Mouse (Mus musculus) large intestine, adult 2 months (tissue): ENCODE data around the gene Cep112. TPM values are rescaled to one million over a fixed set of nuclear protein-coding genes. Genes with fewer than 3 reads are reported as not detected.
A peak's percentile ranks its signal among the peaks of the same experiment; 100 is the strongest.

ENCODE experiments used
- DNase-seq: peaks from one replicate; pipeline ENCODE4 v3.0.0-alpha.2; 2012; ENCODE audit warnings: low read depth, low spot score
- WGBS: fragments of 180-500 bp; shearing (Covaris S2); methylation state at CpG from one replicate; pipeline ENCODE4 v1.1.7; 2018; 5-methylcytosine and 5-hydroxymethylcytosine counted together
- polyA plus RNA-seq: library from polyadenylated mRNA; depleted of rRNA; stranded (reverse); fragments of >200 nt; gene quantifications from 2 replicates; pipeline ENCODE4 v1.2.3, GENCODE M21; 2012

Gene Cep112
- polyA plus RNA-seq, 1 experiment: 0.21 TPM

GRCm38 (mm10) chr11:108757626-108758430, 332.8 kb downstream of the Cep112 start:
- 62% methylated on average over 6 of the region's 6 CpGs for WGBS
- DNase-seq: no peak

DNA sequence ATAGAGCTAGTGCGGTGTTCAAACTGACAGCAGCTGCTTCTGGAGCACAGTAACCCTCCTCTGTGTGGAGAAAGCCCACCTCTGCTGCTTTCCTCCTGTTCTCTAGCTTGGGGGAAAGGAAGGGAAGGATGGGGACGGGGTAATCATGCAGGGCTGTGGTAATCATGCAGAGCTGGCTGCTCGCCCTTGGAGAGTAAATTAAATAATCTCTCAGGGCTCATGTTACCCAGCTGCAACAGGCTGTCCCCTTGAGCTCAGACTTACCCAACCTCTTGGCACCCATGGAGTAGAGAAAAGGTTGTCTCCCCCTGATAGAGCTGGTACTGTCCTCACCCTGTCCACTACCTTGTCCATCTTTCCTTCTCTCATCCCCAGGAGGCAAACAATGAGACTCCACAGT, 345.1 kb downstream of the Cep112 start:
- 68% methylated on average over 3 of the region's 3 CpGs for WGBS
- DNase-seq: no peak

- 73% methylated on average over 6 of the region's 6 CpGs for WGBS
- no peak for DNase-seq
Measured at GRCm38 (mm10) chr11:108774019-108774670, 349.2 kb downstream of the Cep112 start.

GRCm38 (mm10) chr11:108777158-108777557, 352.2 kb downstream of the Cep112 start:
- 72% methylated on average over 3 of the region's 3 CpGs for WGBS
- no peak for DNase-seq

- WGBS: 63% methylated on average over 15 of the region's 15 CpGs
- DNase-seq: no peak
Measured at GRCm38 (mm10) chr11:108780271-108781250, 355.6 kb downstream of the Cep112 start.

- no peak for DNase-seq
- 90% methylated on average over 5 of the region's 5 CpGs for WGBS
Measured at GRCm38 (mm10) chr11:108798398-108798797, 373.4 kb downstream of the Cep112 start.

- DNase-seq: no peak
- WGBS: 47% methylated on average over 3 of the region's 3 CpGs
Measured at GRCm38 (mm10) chr11:108799695-108800094, 374.7 kb downstream of the Cep112 start.

GRCm38 (mm10) chr11:108804030-108804429, 379.0 kb downstream of the Cep112 start:
- no peak for DNase-seq
- WGBS: 94% methylated on average over 3 of the region's 3 CpGs

GRCm38 (mm10) chr11:108805947-108806346, 381.0 kb downstream of the Cep112 start:
- no peak for DNase-seq
- 47% methylated on average over 3 of the region's 3 CpGs for WGBS

DNA sequence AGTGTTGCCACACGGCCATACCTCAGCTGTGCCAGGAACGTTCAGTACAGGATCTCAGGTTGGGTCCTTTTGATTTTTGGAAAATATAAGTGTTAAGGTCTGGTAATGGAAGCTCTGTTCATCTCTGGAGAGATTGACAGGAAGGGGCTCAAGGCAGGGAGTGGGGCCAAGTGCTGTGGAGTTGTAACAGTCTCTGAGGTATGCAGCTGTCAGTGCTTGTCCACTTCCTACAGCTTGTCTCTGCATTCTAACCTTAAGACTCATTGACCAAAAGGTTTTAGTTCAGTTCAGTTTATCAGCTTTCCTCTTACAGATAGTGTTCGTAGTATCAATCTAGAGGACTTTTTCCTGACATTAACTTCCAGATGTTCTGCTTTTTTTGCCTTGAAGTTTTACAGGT, 384.6 kb downstream of the Cep112 start:
- no peak for DNase-seq
- WGBS: 94% methylated on average over 3 of the region's 3 CpGs

DNA sequence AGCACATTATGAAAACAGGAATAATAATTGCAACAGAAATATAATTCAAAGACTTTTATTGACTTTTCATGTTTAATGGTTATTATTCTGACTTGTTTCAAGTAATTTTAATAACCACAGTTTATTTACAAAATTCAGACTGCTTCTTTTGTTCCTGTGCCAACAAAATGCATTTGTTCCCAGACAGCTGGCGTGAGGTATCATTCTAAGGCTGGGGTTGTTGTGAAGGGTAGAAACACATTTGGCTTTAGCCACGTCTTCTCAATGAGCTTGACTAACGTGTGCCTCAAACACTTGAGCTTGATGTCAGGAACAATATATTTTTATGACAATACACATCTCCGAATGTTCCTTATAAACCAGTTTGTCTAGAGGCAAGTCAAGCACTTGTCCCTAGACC, 396.8 kb downstream of the Cep112 start:
- 70% methylated on average over 4 of the region's 4 CpGs for WGBS

DNA sequence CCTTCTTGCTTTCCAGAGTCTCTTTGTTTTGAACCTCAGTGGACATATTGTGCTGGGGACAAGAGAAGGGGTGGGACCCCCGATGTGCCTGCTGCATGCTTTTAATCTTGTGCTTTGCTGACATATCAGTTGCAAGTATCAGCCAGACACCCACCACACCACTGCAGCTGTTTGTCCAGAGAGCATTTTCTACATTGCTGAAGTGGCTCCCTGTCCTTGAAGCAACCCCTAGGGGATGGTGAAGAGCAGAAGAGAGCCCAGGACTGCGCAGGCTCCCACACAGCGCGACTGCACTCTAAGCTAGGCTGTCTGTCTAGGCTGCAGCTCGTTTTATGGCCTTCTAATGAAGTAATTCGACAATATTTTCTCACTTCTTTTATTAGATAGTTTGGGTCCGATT, 397.3 kb downstream of the Cep112 start:
- WGBS: 73% methylated on average over 7 of the region's 7 CpGs
- DNase-seq: no peak

More for the DNA sequence above, 396.8 kb downstream of the Cep112 start:
- DNase-seq: no peak

DNA sequence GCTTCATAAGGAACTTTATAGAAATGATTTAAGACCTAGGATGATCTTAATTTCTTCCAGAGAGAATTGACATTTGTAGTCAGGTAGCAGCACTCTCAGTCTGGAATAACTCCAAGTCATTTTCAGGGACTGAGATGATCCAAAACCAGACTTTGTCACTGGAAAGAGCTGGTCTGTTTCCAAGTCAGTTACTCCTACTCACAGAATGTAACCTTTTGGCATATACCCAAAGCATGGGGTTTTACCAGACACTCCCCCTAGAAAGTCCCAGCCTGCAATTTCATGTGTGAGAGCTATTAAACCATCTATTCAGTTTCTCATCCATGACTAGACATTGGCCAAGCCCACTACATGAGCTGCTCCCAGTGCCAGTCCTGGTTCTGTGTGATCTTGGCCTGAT, 402.3 kb downstream of the Cep112 start:
- DNase-seq: no peak

GRCm38 (mm10) chr11:108828374-108829025, 403.5 kb downstream of the Cep112 start:
- WGBS: 70% methylated on average over 4 of the region's 4 CpGs
- DNase-seq: no peak

DNA sequence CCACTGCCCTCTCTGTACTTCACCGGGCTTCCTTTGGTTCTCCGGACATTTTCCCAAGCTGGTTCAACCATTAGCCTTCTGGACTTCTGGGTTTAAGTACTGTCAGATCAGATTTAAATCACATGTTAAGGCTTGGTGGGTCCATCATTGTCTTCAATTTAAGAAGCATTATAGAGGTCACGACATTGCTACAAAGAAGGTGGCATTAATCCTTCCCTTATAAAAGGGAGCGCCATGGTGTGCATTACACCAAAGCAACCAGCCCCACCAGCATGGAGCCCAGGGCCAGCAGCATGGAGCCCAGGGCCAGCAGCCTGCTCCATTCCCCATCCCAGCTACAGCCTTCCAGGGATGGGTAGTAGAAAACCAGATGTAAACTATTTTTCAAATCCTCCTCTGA, 411.7 kb downstream of the Cep112 start:
- 95% methylated on average over 4 of the region's 4 CpGs for WGBS

GRCm38 (mm10) chr11:108840195-108840594, 415.2 kb downstream of the Cep112 start:
- WGBS: 81% methylated on average over 3 of the region's 3 CpGs
- no peak for DNase-seq

More for the DNA sequence above, 411.7 kb downstream of the Cep112 start:
- no peak for DNase-seq

DNA sequence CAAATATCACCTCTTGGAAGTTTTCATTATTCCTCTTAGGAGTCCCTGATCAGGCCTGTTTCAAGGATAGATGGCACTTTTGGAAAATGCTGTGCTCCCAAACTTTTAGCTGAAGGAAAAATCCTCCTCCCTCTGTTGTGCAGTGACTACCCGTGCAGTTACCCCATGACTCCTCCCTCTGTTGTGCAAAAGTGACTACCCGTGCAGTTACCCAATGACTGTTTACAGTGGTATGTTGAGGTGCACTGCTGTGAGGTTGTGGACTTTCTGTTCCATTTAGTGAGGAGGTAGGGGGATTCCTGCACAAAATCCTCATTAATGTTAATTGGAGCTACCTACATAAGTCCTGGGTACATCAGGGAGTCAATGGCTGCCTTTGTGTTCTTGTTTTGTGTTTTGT, 417.8 kb downstream of the Cep112 start:
- 50% methylated on average over 2 of the region's 2 CpGs for WGBS
- no peak for DNase-seq

GRCm38 (mm10) chr11:108845971-108846370, 421.0 kb downstream of the Cep112 start:
- WGBS: 42% methylated on average over 2 of the region's 2 CpGs
- DNase-seq: peak; percentile 11

- 89% methylated on average over 3 of the region's 3 CpGs for WGBS
- DNase-seq: no peak
Measured at GRCm38 (mm10) chr11:108846479-108846878, 421.5 kb downstream of the Cep112 start.

DNA sequence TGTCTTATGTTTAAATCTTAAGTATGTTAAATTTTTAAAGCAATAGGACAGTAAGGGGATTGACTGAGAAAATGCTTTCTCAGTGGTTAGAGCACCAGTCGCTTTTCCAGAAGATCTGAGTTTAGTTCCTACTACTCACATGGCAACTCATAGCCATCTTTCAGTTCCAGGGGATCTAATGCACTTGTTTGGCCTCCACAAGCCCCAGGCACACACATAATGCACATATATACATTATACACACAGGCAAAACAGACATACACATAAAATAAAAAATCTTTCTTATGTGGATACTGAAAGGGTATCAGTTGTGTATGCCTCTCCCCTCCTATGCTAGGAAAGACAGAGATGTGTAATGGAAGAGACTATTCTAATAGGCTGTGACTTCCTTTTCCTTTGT, 426.8 kb downstream of the Cep112 start:
- DNase-seq: no peak
- 98% methylated on average over 1 of the region's 1 CpGs for WGBS
